In the genomic region with DNA sequence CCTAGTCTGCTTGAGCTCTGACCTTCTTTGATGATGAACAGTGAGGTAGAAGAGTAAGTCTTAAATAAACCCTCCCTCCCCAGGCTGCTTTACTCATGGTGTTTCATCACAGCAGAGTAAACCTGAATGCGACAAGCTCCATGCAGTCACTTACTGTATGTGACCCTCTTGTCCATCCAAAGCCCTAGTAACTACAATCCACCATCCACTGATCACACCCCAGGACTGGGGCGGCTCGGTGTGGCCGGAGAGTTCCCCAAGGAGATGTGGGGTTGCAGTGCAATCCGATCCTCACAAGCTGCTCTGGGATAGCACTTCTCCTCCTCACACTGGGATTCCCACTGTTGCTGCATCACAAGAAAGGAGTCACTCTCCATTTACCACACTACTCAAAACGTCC, we compare ENCODE assay signal across 15 mouse cellular contexts. TPM values are rescaled to one million over a fixed set of nuclear protein-coding genes. Genes with fewer than 3 reads are reported as not detected.
DNase-seq lines count a peak whose midpoint lies in the region; ATAC-seq and TF ChIP-seq lines count a peak whose summit lies in the region.
"Had no signal": no experiment of that assay in that cellular context is flagged by ENCODE, and none has a peak within 500 bp of the region (broad histone marks: within the 10 kb centered on the region; RNA-seq: fewer than 3 reads in every experiment).

No protein-coding gene starts in this region.

- no peaks in the 10 kb centered on the region for H3K9me3 ChIP-seq in heart, embryonic 12.5 days (replicated peaks)
- no peaks in the 10 kb centered on the region for H3K9me3 ChIP-seq in neural tube, embryonic 11.5 days (ENCODE audit: control insufficient read depth, low read length)
- no peaks in the 10 kb centered on the region for H3K9me3 ChIP-seq in embryonic facial prominence, embryonic 14.5 days (ENCODE audit: control insufficient read depth, low read length)
- H3K9me3 ChIP-seq in stomach, postnatal 0 days (ENCODE audit: control insufficient read depth, low read length), result no peaks in the 10 kb centered on the region
- H3K9me3 ChIP-seq: liver, embryonic 12.5 days had no signal

- H3K36me3 ChIP-seq in heart, embryonic 12.5 days, result peaks cover 75% of the 10 kb centered on the region
- peaks cover 11% of the 10 kb centered on the region for H3K36me3 ChIP-seq in neural tube, embryonic 11.5 days (ENCODE audit: control insufficient read depth, insufficient read depth, low read length)
- peaks cover 48% of the 10 kb centered on the region for H3K36me3 ChIP-seq in embryonic facial prominence, embryonic 14.5 days (ENCODE audit: control insufficient read depth, insufficient read depth, low read length)
- peaks cover 7% of the 10 kb centered on the region for H3K36me3 ChIP-seq in stomach, postnatal 0 days (ENCODE audit: control insufficient read depth, insufficient read depth, low read length)

- H3K4me3 ChIP-seq in heart, embryonic 12.5 days, result no peak overlapping the region
- H3K4me3 ChIP-seq in neural tube, embryonic 11.5 days (ENCODE audit: low read depth, low read length), result no peak overlapping the region
- no peak overlapping the region for H3K4me3 ChIP-seq in embryonic facial prominence, embryonic 14.5 days (ENCODE audit: low read depth, low read length)
- H3K4me3 ChIP-seq in stomach, postnatal 0 days (ENCODE audit: low read depth, low read length), result no peak overlapping the region
- H3K4me3 ChIP-seq: layer of hippocampus, adult 2 months; liver, embryonic 12.5 days had no signal

- no peak overlapping the region for H3K4me2 ChIP-seq in heart, embryonic 12.5 days
- no peak overlapping the region for H3K4me2 ChIP-seq in neural tube, embryonic 11.5 days (ENCODE audit: low read depth)
- H3K4me2 ChIP-seq in embryonic facial prominence, embryonic 14.5 days (ENCODE audit: low read depth, low read length), result no peak overlapping the region
- H3K4me2 ChIP-seq in stomach, postnatal 0 days (replicated peaks; ENCODE audit: low read depth), result no peak overlapping the region
- H3K4me2 ChIP-seq: liver, embryonic 12.5 days; midbrain, embryonic 11.5 days had no signal

- peak overlapping the region; percentile 29; the same call in 1 of the 2 replicates for H3K9ac ChIP-seq in heart, embryonic 12.5 days
- no peak overlapping the region for H3K9ac ChIP-seq in neural tube, embryonic 11.5 days (ENCODE audit: low read length)
- H3K9ac ChIP-seq in embryonic facial prominence, embryonic 14.5 days (ENCODE audit: low read depth, low read length), result peak overlapping the region; percentile 17; the same call in 1 of the 2 replicates
- no peak overlapping the region for H3K9ac ChIP-seq in stomach, postnatal 0 days (ENCODE audit: low read length)
- H3K9ac ChIP-seq: liver, embryonic 12.5 days had no signal

- no peak for TF ChIP-seq CTCF in stomach, postnatal 0 days (IDR thresholded peaks at IDR 0.05; ENCODE audit: low read depth)

- no peak for DNase-seq in heart, postnatal 4 days
- peak; percentile 4 for DNase-seq in neural tube, embryonic 11.5 days (ENCODE audit: low spot score)
- DNase-seq in neural tube, embryonic 10.5 days (ENCODE audit: extremely low spot score, low spot score), result no peak
- no peak for DNase-seq in embryonic facial prominence, embryonic 14.5 days (ENCODE audit: low spot score)
- no peak for DNase-seq in stomach, postnatal 0 days (ENCODE audit: low spot score)
- no peak for DNase-seq in frontal cortex, postnatal 10 days (ENCODE audit: low spot score in 2 of 2)
- no peak for DNase-seq in lung, postnatal 14 days
- DNase-seq: cerebellum, adult 18-20 months; gastrocnemius, postnatal 14 days; thymus, postnatal 14 days had no signal

- no peak for ATAC-seq in heart, embryonic 12.5 days (ENCODE audit: insufficient number of reproducible peaks, low FRiP score)
- no peak for ATAC-seq in neural tube, embryonic 11.5 days (ENCODE audit: insufficient read depth, low FRiP score, low TSS enrichment)
- ATAC-seq in embryonic facial prominence, embryonic 14.5 days (ENCODE audit: low read depth), result no peak
- no peak for ATAC-seq in stomach, postnatal 0 days (ENCODE audit: low FRiP score, low TSS enrichment)
- ATAC-seq: liver, embryonic 12.5 days had no signal

- 79% methylated on average over 6 of the region's 6 CpGs for WGBS in heart, embryonic 12.5 days
- 68% methylated on average over 6 of the region's 6 CpGs for WGBS in neural tube, embryonic 11.5 days
- 30% methylated on average over 6 of the region's 6 CpGs for WGBS in embryonic facial prominence, embryonic 14.5 days
- 70% methylated on average over 6 of the region's 6 CpGs for WGBS in stomach, postnatal 0 days

- H3K27ac ChIP-seq in heart, embryonic 12.5 days (ENCODE audit: poor library complexity, severe bottlenecking), result peak overlapping the region; percentile 69; the same call in 1 of the 2 replicates
- no peak overlapping the region for H3K27ac ChIP-seq in neural tube, embryonic 11.5 days (ENCODE audit: low read depth, low read length)
- H3K27ac ChIP-seq in embryonic facial prominence, embryonic 14.5 days (replicated peaks; ENCODE audit: low read depth, low read length), result peak overlapping the region; percentile 83
- H3K27ac ChIP-seq in stomach, postnatal 0 days (replicated peaks), result peak overlapping the region; percentile 58
- H3K27ac ChIP-seq: liver, embryonic 12.5 days had no signal

- H3K27me3 ChIP-seq in heart, embryonic 12.5 days (replicated peaks), result no peaks in the 10 kb centered on the region
- H3K27me3 ChIP-seq in neural tube, embryonic 11.5 days (ENCODE audit: control insufficient read depth, insufficient read depth, low read length), result no peaks in the 10 kb centered on the region
- H3K27me3 ChIP-seq in embryonic facial prominence, embryonic 14.5 days (replicated peaks; ENCODE audit: control insufficient read depth, insufficient read depth, low read length), result no peaks in the 10 kb centered on the region
- H3K27me3 ChIP-seq in stomach, postnatal 0 days (ENCODE audit: control insufficient read depth, insufficient read depth, low read length), result no peaks in the 10 kb centered on the region
- H3K27me3 ChIP-seq: liver, embryonic 12.5 days had no signal

- peaks cover 59% of the 10 kb centered on the region for H3K4me1 ChIP-seq in heart, embryonic 12.5 days (replicated peaks)
- no peaks in the 10 kb centered on the region for H3K4me1 ChIP-seq in neural tube, embryonic 11.5 days (ENCODE audit: control insufficient read depth, insufficient read depth, low read length)
- peaks cover 32% of the 10 kb centered on the region for H3K4me1 ChIP-seq in embryonic facial prominence, embryonic 14.5 days (ENCODE audit: control insufficient read depth, insufficient read depth, low read length)
- H3K4me1 ChIP-seq in stomach, postnatal 0 days (replicated peaks; ENCODE audit: control insufficient read depth, insufficient read depth), result no peaks in the 10 kb centered on the region

- no peak for TF ChIP-seq EP300 in stomach, postnatal 0 days (optimal IDR thresholded peaks at IDR 0.05)

RNA-seq across cellular contexts. Expression of gene Tjap1, which starts 8.4 kb away (rescaled TPM):
- 43.7 and 44.1 TPM in 2 replicates for polyA plus RNA-seq in heart, embryonic 12.5 days (2016; fragmentation: Nextera tagmentation; extraction: Ambion mirVana)
- total RNA-seq in heart, postnatal 4 days (2021), result 10 to 100 TPM; 55.0 to 59.0 TPM
- polyA plus RNA-seq in neural tube, embryonic 11.5 days (2014; fragmentation: Nextera tagmentation; extraction: Ambion mirVana), result 47.6 and 48.8 TPM in 2 replicates
- polyA plus RNA-seq in embryonic facial prominence, embryonic 14.5 days (2014; fragmentation: Nextera tagmentation; extraction: Ambion mirVana), result 54.5 and 57.3 TPM in 2 replicates
- 13.5 and 17.7 TPM in 2 replicates for polyA plus RNA-seq in stomach, postnatal 0 days (2015; fragmentation: Nextera tagmentation; extraction: Ambion mirVana)

RNA-seq across cellular contexts. Expression of gene Lrrc73, which starts 21.1 kb away (rescaled TPM):
- 0.89 and 0.91 TPM in 2 replicates for polyA plus RNA-seq in heart, embryonic 12.5 days (2016; fragmentation: Nextera tagmentation; extraction: Ambion mirVana)
- total RNA-seq in heart, postnatal 4 days (2021), result under 1 TPM; 0.81 to 0.90 TPM
- polyA plus RNA-seq in neural tube, embryonic 11.5 days (2014; fragmentation: Nextera tagmentation; extraction: Ambion mirVana), result 1.7 and 2.8 TPM in 2 replicates
- 2.2 TPM in 2 replicates for polyA plus RNA-seq in embryonic facial prominence, embryonic 14.5 days (2014; fragmentation: Nextera tagmentation; extraction: Ambion mirVana)
- 0.73 and 0.79 TPM in 2 replicates for polyA plus RNA-seq in stomach, postnatal 0 days (2015; fragmentation: Nextera tagmentation; extraction: Ambion mirVana)

RNA-seq across cellular contexts. Expression of gene Dlk2, which starts 22.8 kb away (rescaled TPM):
- 0.28 and 0.33 TPM in 2 replicates for polyA plus RNA-seq in heart, embryonic 12.5 days (2016; fragmentation: Nextera tagmentation; extraction: Ambion mirVana)
- total RNA-seq in heart, postnatal 4 days (2021), result 1 to 10 TPM in 1 of 2 experiments, under 1 TPM in 1; 0.95 to 1.1 TPM
- polyA plus RNA-seq in neural tube, embryonic 11.5 days (2014; fragmentation: Nextera tagmentation; extraction: Ambion mirVana), result 1.1 and 1.3 TPM in 2 replicates
- polyA plus RNA-seq in embryonic facial prominence, embryonic 14.5 days (2014; fragmentation: Nextera tagmentation; extraction: Ambion mirVana), result 7.5 and 7.6 TPM in 2 replicates
- polyA plus RNA-seq in stomach, postnatal 0 days (2015; fragmentation: Nextera tagmentation; extraction: Ambion mirVana), result 8.9 and 10.8 TPM in 2 replicates
- polyA plus RNA-seq: kidney, embryonic 14.5 days; liver, embryonic 12.5 days had no signal

RNA-seq across cellular contexts. Expression of gene Yipf3, which starts 26.6 kb away (rescaled TPM):
- 66.6 and 72.0 TPM in 2 replicates for polyA plus RNA-seq in heart, embryonic 12.5 days (2016; fragmentation: Nextera tagmentation; extraction: Ambion mirVana)
- 10 to 100 TPM; 64.6 TPM for total RNA-seq in heart, postnatal 4 days (2021)
- polyA plus RNA-seq in neural tube, embryonic 11.5 days (2014; fragmentation: Nextera tagmentation; extraction: Ambion mirVana), result 79.4 and 89.9 TPM in 2 replicates
- 135 and 137 TPM in 2 replicates for polyA plus RNA-seq in embryonic facial prominence, embryonic 14.5 days (2014; fragmentation: Nextera tagmentation; extraction: Ambion mirVana)
- 119 and 125 TPM in 2 replicates for polyA plus RNA-seq in stomach, postnatal 0 days (2015; fragmentation: Nextera tagmentation; extraction: Ambion mirVana)

RNA-seq across cellular contexts. Expression of gene Polr1c, which starts 26.6 kb away (rescaled TPM):
- polyA plus RNA-seq in heart, embryonic 12.5 days (2016; fragmentation: Nextera tagmentation; extraction: Ambion mirVana), result 44.5 and 48.6 TPM in 2 replicates
- total RNA-seq in heart, postnatal 4 days (2021), result 10 to 100 TPM; 26.2 to 30.5 TPM
- 105 TPM in 2 replicates for polyA plus RNA-seq in neural tube, embryonic 11.5 days (2014; fragmentation: Nextera tagmentation; extraction: Ambion mirVana)
- 78.1 and 80.2 TPM in 2 replicates for polyA plus RNA-seq in embryonic facial prominence, embryonic 14.5 days (2014; fragmentation: Nextera tagmentation; extraction: Ambion mirVana)
- polyA plus RNA-seq in stomach, postnatal 0 days (2015; fragmentation: Nextera tagmentation; extraction: Ambion mirVana), result 47.7 and 48.0 TPM in 2 replicates

Comparison
In these comparisons a context has a peak if more than half of its experiments do, and no peak if none do; other contexts are left out.
1. H3K9ac ChIP-seq: peak in heart, embryonic 12.5 days (single experiment) and embryonic facial prominence, embryonic 14.5 days (single experiment); none in neural tube, embryonic 11.5 days (single experiment) and stomach, postnatal 0 days (single experiment).